Comparison of ENCODE assay signal across 16 mouse cellular contexts in genomic region chr3:59080293-59080916, GRCm38 (mm10). TPM values are rescaled to one million over a fixed set of nuclear protein-coding genes. Genes with fewer than 3 reads are reported as not detected.
DNase-seq lines count a peak whose midpoint lies in the region; ATAC-seq and TF ChIP-seq lines count a peak whose summit lies in the region.
"Had no signal": no experiment of that assay in that cellular context is flagged by ENCODE, and none has a peak within 500 bp of the region (broad histone marks: within the 10 kb centered on the region; RNA-seq: fewer than 3 reads in every experiment).

No protein-coding gene starts in this region.

- TF ChIP-seq CTCF in kidney, postnatal 0 days (IDR thresholded peaks at IDR 0.05; ENCODE audit: low read depth) = no peak

- 18% methylated on average over 6 of the region's 6 CpGs for WGBS in kidney, postnatal 0 days
- 7% methylated on average over 6 of the region's 6 CpGs for WGBS in embryonic facial prominence, embryonic 12.5 days
- WGBS in limb, embryonic 11.5 days = 6% methylated on average over 6 of the region's 6 CpGs

- no peak overlapping the region for H3K4me2 ChIP-seq in kidney, postnatal 0 days (ENCODE audit: low read length)
- H3K4me2 ChIP-seq in embryonic facial prominence, embryonic 12.5 days (replicated peaks) = peak overlapping the region; percentile 7; the same call in 1 of the 2 replicates
- peak overlapping the region; percentile 30; the same call in 1 of the 2 replicates for H3K4me2 ChIP-seq in limb, embryonic 11.5 days (ENCODE audit: low read depth, severe bottlenecking)
- H3K4me2 ChIP-seq: hindbrain, embryonic 14.5 days; lung, embryonic 15.5 days; midbrain, embryonic 12.5 days had no signal

- no peaks in the 10 kb centered on the region for H3K36me3 ChIP-seq in kidney, postnatal 0 days (ENCODE audit: insufficient read depth, low read length)
- no peaks in the 10 kb centered on the region for H3K36me3 ChIP-seq in embryonic facial prominence, embryonic 12.5 days
- H3K36me3 ChIP-seq in limb, embryonic 11.5 days (ENCODE audit: control insufficient read depth, insufficient read depth, low read length) = no peaks in the 10 kb centered on the region
- H3K36me3 ChIP-seq: lung, embryonic 15.5 days; midbrain, embryonic 12.5 days had no signal

- peak; percentile 10; the same call in 1 of the 2 replicates for ATAC-seq in kidney, postnatal 0 days (replicated peaks; ENCODE audit: low FRiP score, low read depth)
- peak; percentile 67; the same call in 1 of the 2 replicates for ATAC-seq in embryonic facial prominence, embryonic 12.5 days (ENCODE audit: insufficient number of reproducible peaks, insufficient read depth, low FRiP score, low TSS enrichment)
- peak; percentile 40; the same call in 1 of the 2 replicates for ATAC-seq in limb, embryonic 11.5 days (ENCODE audit: insufficient number of reproducible peaks, low FRiP score, low TSS enrichment, low read depth)
- ATAC-seq: forebrain, embryonic 16.5 days; Patski had no signal

- peaks cover 6% of the 10 kb centered on the region; the same call in 1 of the 2 replicates for H3K4me1 ChIP-seq in kidney, postnatal 0 days (replicated peaks; ENCODE audit: insufficient read depth, low read length)
- peaks cover 14% of the 10 kb centered on the region for H3K4me1 ChIP-seq in embryonic facial prominence, embryonic 12.5 days
- peaks cover 14% of the 10 kb centered on the region for H3K4me1 ChIP-seq in limb, embryonic 11.5 days (ENCODE audit: control insufficient read depth, insufficient read depth, low read length)

- no peak overlapping the region for H3K9ac ChIP-seq in kidney, postnatal 0 days (ENCODE audit: low read depth, low read length)
- no peak overlapping the region for H3K9ac ChIP-seq in embryonic facial prominence, embryonic 12.5 days
- no peak overlapping the region for H3K9ac ChIP-seq in limb, embryonic 11.5 days (ENCODE audit: low read length)
- H3K9ac ChIP-seq: hindbrain, embryonic 14.5 days; lung, embryonic 15.5 days; midbrain, embryonic 12.5 days had no signal

- no peaks in the 10 kb centered on the region for H3K9me3 ChIP-seq in kidney, postnatal 0 days (replicated peaks; ENCODE audit: low read length)
- no peaks in the 10 kb centered on the region for H3K9me3 ChIP-seq in embryonic facial prominence, embryonic 12.5 days
- no peaks in the 10 kb centered on the region for H3K9me3 ChIP-seq in limb, embryonic 11.5 days (ENCODE audit: control insufficient read depth, low read length)
- H3K9me3 ChIP-seq: lung, embryonic 15.5 days; midbrain, embryonic 12.5 days had no signal

- intact Hi-C loops in left cerebral cortex, postnatal 14 days (cut with DNase I) = no loop called here

- no peak overlapping the region for H3K27ac ChIP-seq in kidney, postnatal 0 days
- H3K27ac ChIP-seq in embryonic facial prominence, embryonic 12.5 days = no peak overlapping the region
- H3K27ac ChIP-seq in limb, embryonic 11.5 days (replicated peaks; ENCODE audit: low read depth, low read length) = no peak overlapping the region
- H3K27ac ChIP-seq: hindbrain, embryonic 14.5 days; lung, embryonic 15.5 days; midbrain, embryonic 12.5 days had no signal

- H3K27me3 ChIP-seq in kidney, postnatal 0 days (ENCODE audit: insufficient read depth, low read length) = no peaks in the 10 kb centered on the region
- H3K27me3 ChIP-seq in embryonic facial prominence, embryonic 12.5 days = no peaks in the 10 kb centered on the region
- H3K27me3 ChIP-seq in limb, embryonic 11.5 days (ENCODE audit: control insufficient read depth, insufficient read depth, low read length) = no peaks in the 10 kb centered on the region
- H3K27me3 ChIP-seq: lung, embryonic 15.5 days; midbrain, embryonic 12.5 days; Patski had no signal

- DNase-seq in kidney, postnatal 0 days (ENCODE audit: low spot score) = peak; percentile 33
- no peak for DNase-seq in kidney, adult 18-20 months
- DNase-seq in embryo, embryonic 10.5 days (ENCODE audit: low spot score) = peak; percentile 17
- DNase-seq in limb, embryonic 11.5 days (ENCODE audit: low spot score) = peak; percentile 25
- no peak for DNase-seq in left cerebral cortex, postnatal 14 days (ENCODE audit: low spot score in 2 of 2)
- no peak for DNase-seq in cerebellum, adult 18-20 months
- DNase-seq: adrenal gland, adult 2 months; gastrocnemius, postnatal 14 days; kidney, postnatal 36 days; layer of hippocampus, postnatal 36 days had no signal

- no peak overlapping the region for H3K4me3 ChIP-seq in kidney, postnatal 0 days (replicated peaks; ENCODE audit: low read depth, low read length)
- H3K4me3 ChIP-seq in embryonic facial prominence, embryonic 12.5 days = no peak overlapping the region
- H3K4me3 ChIP-seq in limb, embryonic 11.5 days (ENCODE audit: low read depth, low read length) = no peak overlapping the region
- H3K4me3 ChIP-seq: lung, embryonic 15.5 days; midbrain, embryonic 12.5 days had no signal

RNA-seq across cellular contexts. Expression of gene Gpr171, which starts 21.2 kb away (rescaled TPM):
- polyA plus RNA-seq in kidney, postnatal 0 days (2015; fragmentation: Nextera tagmentation; extraction: Ambion mirVana) = 0.20 and 0.27 TPM in 2 replicates
- 1.0 and 1.8 TPM in 2 replicates for polyA plus RNA-seq in embryonic facial prominence, embryonic 12.5 days (2016; fragmentation: Nextera tagmentation; extraction: Ambion mirVana)
- 0.57 and 0.91 TPM in 2 replicates for polyA plus RNA-seq in limb, embryonic 11.5 days (2014; fragmentation: Nextera tagmentation; extraction: Ambion mirVana)
- not detected for total RNA-seq in left cerebral cortex, postnatal 14 days (2021)
- total RNA-seq: adrenal gland, adult 2 months; gastrocnemius, postnatal 14 days; layer of hippocampus, postnatal 36 days had no signal
- polyA plus RNA-seq: adrenal gland, adult 2 months; Patski had no signal

Comparison
In these comparisons a context has a peak if more than half of its experiments do, and no peak if none do; other contexts are left out.
1. DNase-seq: peak in kidney, postnatal 0 days (single experiment), embryo, embryonic 10.5 days (single experiment) and limb, embryonic 11.5 days (single experiment); none in kidney, adult 18-20 months (single experiment), left cerebral cortex, postnatal 14 days (0 of 2) and cerebellum, adult 18-20 months (0 of 2).
2. ATAC-seq: peak in every context shown above with its lines; median percentile 67 in embryonic facial prominence, embryonic 12.5 days; 40 in limb, embryonic 11.5 days; 10 in kidney, postnatal 0 days.